Mouse (Mus musculus): Measurements from ENCODE around the gene Zbtb17. TPM values are rescaled to one million over a fixed set of nuclear protein-coding genes. Genes with fewer than 3 reads are reported as not detected.
A peak's percentile ranks its signal among the peaks of the same experiment; 100 is the strongest.

Zbtb17 gene
- polyA plus RNA-seq, 1 experiment from 2014 or later, result 50.7 TPM

GRCm38 (mm10) chr4:141429847-141430246 is 14.6 kb upstream of the Zbtb17 start:
- H3K4me3 ChIP-seq, result no peak overlapping the region
- peaks cover 10% of the 10 kb centered on the region for H3K4me1 ChIP-seq
- no peak overlapping the region for H3K27ac ChIP-seq
- H3K9me3 ChIP-seq (replicated peaks), result no peaks in the 10 kb centered on the region
- no peak overlapping the region for H3K4me2 ChIP-seq (replicated peaks)
- no peaks in the 10 kb centered on the region for H3K36me3 ChIP-seq
- 51% methylated on average over 9 of the region's 9 CpGs for WGBS
- no peak for ATAC-seq (ENCODE audit: low FRiP score)
- peaks cover 25% of the 10 kb centered on the region for H3K27me3 ChIP-seq
- H3K9ac ChIP-seq, result no peak overlapping the region

- Histone ChIP-seq H3K4me2 (replicated peaks) (no peak overlapping the region), H3K9me3 (replicated peaks) (no peaks in the 10 kb centered on the region), H3K27ac (no peak overlapping the region), H3K4me3 (no peak overlapping the region), H3K9ac (no peak overlapping the region), H3K4me1 (peaks cover 3% of the 10 kb centered on the region), H3K36me3 (no peaks in the 10 kb centered on the region), H3K27me3 (peaks cover 15% of the 10 kb centered on the region)
- ATAC-seq (ENCODE audit: low FRiP score), result no peak
- 53% methylated on average over 9 of the region's 9 CpGs for WGBS
Observed at GRCm38 (mm10) chr4:141430997-141431396, 13.5 kb upstream of the Zbtb17 start.

GRCm38 (mm10) chr4:141432666-141433065 is 11.8 kb upstream of the Zbtb17 start:
- H3K27ac ChIP-seq, result no peak overlapping the region
- H3K4me2 ChIP-seq (replicated peaks), result no peak overlapping the region
- H3K9me3 ChIP-seq (replicated peaks), result no peaks in the 10 kb centered on the region
- no peaks in the 10 kb centered on the region for H3K4me1 ChIP-seq
- H3K36me3 ChIP-seq, result no peaks in the 10 kb centered on the region
- 66% methylated on average over 14 of the region's 14 CpGs for WGBS
- no peak overlapping the region for H3K4me3 ChIP-seq
- no peak overlapping the region for H3K9ac ChIP-seq
- H3K27me3 ChIP-seq, result peaks cover 4% of the 10 kb centered on the region; the same call in 1 of the 2 replicates
- ATAC-seq (ENCODE audit: low FRiP score), result no peak

GRCm38 (mm10) chr4:141433191-141433590 is 11.3 kb upstream of the Zbtb17 start:
- no peak overlapping the region for H3K4me2 ChIP-seq (replicated peaks)
- 83% methylated on average over 18 of the region's 18 CpGs for WGBS
- ATAC-seq (ENCODE audit: low FRiP score), result no peak
- no peak overlapping the region for H3K4me3 ChIP-seq
- no peak overlapping the region for H3K27ac ChIP-seq
- H3K9me3 ChIP-seq (replicated peaks), result no peaks in the 10 kb centered on the region
- H3K9ac ChIP-seq, result no peak overlapping the region
- peaks cover 4% of the 10 kb centered on the region; the same call in 1 of the 2 replicates for H3K27me3 ChIP-seq
- H3K4me1 ChIP-seq, result no peaks in the 10 kb centered on the region
- no peaks in the 10 kb centered on the region for H3K36me3 ChIP-seq

- H3K4me1 ChIP-seq, result no peaks in the 10 kb centered on the region
- no peaks in the 10 kb centered on the region for H3K36me3 ChIP-seq
- no peak within 1 kb of the TSS for H3K4me2 ChIP-seq (replicated peaks)
- H3K4me3 ChIP-seq, result no peak within 1 kb of the TSS
- H3K27me3 ChIP-seq, result 0 out of 2 replicates have a peak, but pooled peaks cover 4% of the 10 kb centered on the region
- no peaks in the 10 kb centered on the region for H3K9me3 ChIP-seq (replicated peaks)
- ATAC-seq (ENCODE audit: low FRiP score), result no peak
- no peak within 1 kb of the TSS for H3K9ac ChIP-seq
- 93% methylated on average over 1 of the region's 1 CpGs for WGBS
- no peak within 1 kb of the TSS for H3K27ac ChIP-seq
Observed at GRCm38 (mm10) chr4:141435974-141436373, 8.5 kb upstream of the Zbtb17 start, which contains the start of gene Srarp. TSS of gene Srarp (minus strand) at chr4:141436105.

- H3K9ac ChIP-seq, result no peak overlapping the region
- 84% methylated on average over 12 of the region's 12 CpGs for WGBS
Observed at GRCm38 (mm10) chr4:141439083-141439803, 5.2 kb upstream of the Zbtb17 start.

GRCm38 (mm10) chr4:141440877-141441276 is 3.6 kb upstream of the Zbtb17 start:
- Histone ChIP-seq H3K27ac (no peak overlapping the region), H3K27me3 (no peaks in the 10 kb centered on the region), H3K9me3 (replicated peaks) (no peaks in the 10 kb centered on the region), H3K4me2 (replicated peaks) (no peak overlapping the region), H3K4me3 (no peak overlapping the region), H3K4me1 (peaks cover 14% of the 10 kb centered on the region), H3K36me3 (no peaks in the 10 kb centered on the region), H3K9ac (no peak overlapping the region)
- no peak for ATAC-seq (ENCODE audit: low FRiP score)

More at GRCm38 (mm10) chr4:141439083-141439803, 5.2 kb upstream of the Zbtb17 start:
- Histone ChIP-seq H3K9me3 (replicated peaks) (no peaks in the 10 kb centered on the region), H3K36me3 (no peaks in the 10 kb centered on the region), H3K4me1 (peaks cover 6% of the 10 kb centered on the region; the same call in 1 of the 2 replicates), H3K27me3 (no peaks in the 10 kb centered on the region), H3K27ac (no peak overlapping the region), H3K4me2 (replicated peaks) (no peak overlapping the region), H3K4me3 (no peak overlapping the region)
- ATAC-seq (ENCODE audit: low FRiP score), result no peak

- Histone ChIP-seq H3K36me3 (peaks cover 21% of the 10 kb centered on the region), H3K4me3 (peak overlapping the region; percentile 100), H3K9ac (peak overlapping the region; percentile 98), H3K9me3 (replicated peaks) (no peaks in the 10 kb centered on the region), H3K27ac (no peak overlapping the region), H3K4me1 (peaks cover 20% of the 10 kb centered on the region), H3K27me3 (no peaks in the 10 kb centered on the region), H3K4me2 (replicated peaks) (peak overlapping the region; percentile 86)
- ATAC-seq (ENCODE audit: low FRiP score), result peak; percentile 43; the same call in 1 of the 2 replicates
- WGBS, result 51% methylated on average over 11 of the region's 11 CpGs
Observed at GRCm38 (mm10) chr4:141443641-141444429, 619 bp upstream of the Zbtb17 start.

GRCm38 (mm10) chr4:141445328-141445720 is 870 bp downstream of the Zbtb17 start:
- Histone ChIP-seq H3K4me3 (peak overlapping the region; percentile 100), H3K27me3 (no peaks in the 10 kb centered on the region), H3K36me3 (peaks cover 36% of the 10 kb centered on the region), H3K4me1 (peaks cover 20% of the 10 kb centered on the region), H3K9ac (peak overlapping the region; percentile 98), H3K4me2 (replicated peaks) (peak overlapping the region; percentile 86), H3K9me3 (replicated peaks) (no peaks in the 10 kb centered on the region), H3K27ac (peak overlapping the region; percentile 84)
- no peak for ATAC-seq (ENCODE audit: low FRiP score)
- WGBS, result 17% methylated on average over 14 of the region's 14 CpGs

GRCm38 (mm10) chr4:141446211-141446610 is 1.8 kb downstream of the Zbtb17 start:
- H3K4me3 ChIP-seq, result no peak overlapping the region

GRCm38 (mm10) chr4:141451251-141451650 is 6.8 kb downstream of the Zbtb17 start:
- Histone ChIP-seq H3K27me3 (no peaks in the 10 kb centered on the region), H3K9ac (no peak overlapping the region), H3K4me1 (peaks cover 15% of the 10 kb centered on the region), H3K9me3 (replicated peaks) (no peaks in the 10 kb centered on the region), H3K4me3 (no peak overlapping the region), H3K4me2 (replicated peaks) (no peak overlapping the region), H3K36me3 (peaks cover 76% of the 10 kb centered on the region), H3K27ac (no peak overlapping the region)
- no peak for ATAC-seq (ENCODE audit: low FRiP score)
- WGBS, result 82% methylated on average over 2 of the region's 2 CpGs

More at GRCm38 (mm10) chr4:141446211-141446610, 1.8 kb downstream of the Zbtb17 start:
- H3K27ac ChIP-seq, result no peak overlapping the region
- H3K27me3 ChIP-seq, result no peaks in the 10 kb centered on the region
- no peak overlapping the region for H3K4me2 ChIP-seq (replicated peaks)
- H3K4me1 ChIP-seq, result peaks cover 20% of the 10 kb centered on the region
- peaks cover 39% of the 10 kb centered on the region for H3K36me3 ChIP-seq
- WGBS, result 74% methylated on average over 7 of the region's 7 CpGs
- H3K9ac ChIP-seq, result no peak overlapping the region
- no peaks in the 10 kb centered on the region for H3K9me3 ChIP-seq (replicated peaks)
- ATAC-seq (ENCODE audit: low FRiP score), result no peak

- Histone ChIP-seq H3K27me3 (no peaks in the 10 kb centered on the region), H3K4me1 (peaks cover 11% of the 10 kb centered on the region), H3K4me2 (replicated peaks) (no peak overlapping the region), H3K27ac (no peak overlapping the region), H3K4me3 (no peak overlapping the region), H3K9ac (no peak overlapping the region), H3K36me3 (peaks cover 75% of the 10 kb centered on the region), H3K9me3 (replicated peaks) (no peaks in the 10 kb centered on the region)
- no peak for ATAC-seq (ENCODE audit: low FRiP score)
- WGBS, result 95% methylated on average over 9 of the region's 9 CpGs
Observed at GRCm38 (mm10) chr4:141451916-141452450, 7.5 kb downstream of the Zbtb17 start.
